ENCODE assay signal across 11 mouse cellular contexts in genomic region chr8:120462119-120462551, GRCm38 (mm10).
A peak's percentile ranks its signal among the peaks of the same experiment; 100 is the strongest.
DNase-seq lines count a peak whose midpoint lies in the region; ATAC-seq and TF ChIP-seq lines count a peak whose summit lies in the region.
"Had no signal": no experiment of that assay in that cellular context is flagged by ENCODE, and none has a peak within 500 bp of the region (broad histone marks: within the 10 kb centered on the region; RNA-seq: fewer than 3 reads in every experiment).

No protein-coding gene starts in this region.

- H3K4me3 ChIP-seq in kidney, embryonic 14.5 days (ENCODE audit: low read length), result no peak overlapping the region
- H3K4me3 ChIP-seq in kidney, adult 2 months (ENCODE audit: insufficient read depth, low read depth, low read length), result no peak overlapping the region
- H3K4me3 ChIP-seq in forebrain, embryonic 12.5 days (replicated peaks), result no peak overlapping the region
- H3K4me3 ChIP-seq in midbrain, embryonic 15.5 days, result no peak overlapping the region
- H3K4me3 ChIP-seq: limb, embryonic 10.5 days had no signal

- H3K9me3 ChIP-seq in kidney, embryonic 14.5 days (ENCODE audit: control insufficient read depth, low read length), result no peaks in the 10 kb centered on the region
- no peaks in the 10 kb centered on the region for H3K9me3 ChIP-seq in forebrain, embryonic 12.5 days
- no peaks in the 10 kb centered on the region for H3K9me3 ChIP-seq in midbrain, embryonic 15.5 days
- H3K9me3 ChIP-seq: limb, embryonic 10.5 days had no signal

- H3K36me3 ChIP-seq in kidney, embryonic 14.5 days (ENCODE audit: control insufficient read depth, insufficient read depth, low read length), result no peaks in the 10 kb centered on the region
- H3K36me3 ChIP-seq in kidney, adult 2 months (ENCODE audit: control insufficient read depth, insufficient read depth, low read length), result no peaks in the 10 kb centered on the region
- H3K36me3 ChIP-seq in forebrain, embryonic 12.5 days (replicated peaks), result no peaks in the 10 kb centered on the region
- H3K36me3 ChIP-seq in midbrain, embryonic 15.5 days (replicated peaks), result no peaks in the 10 kb centered on the region
- H3K36me3 ChIP-seq: limb, embryonic 10.5 days had no signal

- no peak overlapping the region for H3K4me2 ChIP-seq in kidney, embryonic 14.5 days (replicated peaks; ENCODE audit: low read depth, low read length)
- H3K4me2 ChIP-seq in forebrain, embryonic 12.5 days, result no peak overlapping the region
- H3K4me2 ChIP-seq in midbrain, embryonic 15.5 days, result 0 out of 2 replicates have a peak overlapping the region, but pooled peaks have one; percentile 10

- 0 out of 2 replicates have a peak, but pooled peaks cover 3% of the 10 kb centered on the region for H3K27me3 ChIP-seq in kidney, embryonic 14.5 days (ENCODE audit: control insufficient read depth, insufficient read depth, low read length)
- no peaks in the 10 kb centered on the region for H3K27me3 ChIP-seq in kidney, adult 2 months (replicated peaks; ENCODE audit: control insufficient read depth, insufficient read depth, low read length)
- peaks cover 23% of the 10 kb centered on the region; the same call in 1 of the 2 replicates for H3K27me3 ChIP-seq in forebrain, embryonic 12.5 days
- no peaks in the 10 kb centered on the region for H3K27me3 ChIP-seq in midbrain, embryonic 15.5 days (replicated peaks)

- H3K9ac ChIP-seq in kidney, embryonic 14.5 days (ENCODE audit: low read depth, low read length), result no peak overlapping the region
- H3K9ac ChIP-seq in forebrain, embryonic 12.5 days, result peak overlapping the region; percentile 38
- H3K9ac ChIP-seq in midbrain, embryonic 15.5 days, result no peak overlapping the region; the same call in 1 of the 2 replicates

- TF ChIP-seq POLR2A in kidney, adult 2 months (IDR thresholded peaks at IDR 0.05; ENCODE audit: low read depth, low read length), result no peak

- intact Hi-C loops in left cerebral cortex, postnatal 14 days (cut with DNase I), result no loop called here

- TF ChIP-seq CTCF in kidney, adult 2 months (conservative IDR thresholded peaks at IDR 0.05; ENCODE audit: insufficient read depth, insufficient read length, low read depth, low read length), result no peak

- ATAC-seq in kidney, embryonic 14.5 days (ENCODE audit: low FRiP score, low TSS enrichment), result peak; percentile 41
- ATAC-seq in forebrain, embryonic 12.5 days (ENCODE audit: low FRiP score), result no peak
- no peak for ATAC-seq in midbrain, embryonic 15.5 days (replicated peaks)

- peaks cover 33% of the 10 kb centered on the region for H3K4me1 ChIP-seq in kidney, embryonic 14.5 days (ENCODE audit: control insufficient read depth, insufficient read depth, low read length)
- H3K4me1 ChIP-seq in kidney, adult 2 months (ENCODE audit: control insufficient read depth, insufficient read depth, low read length), result no peaks in the 10 kb centered on the region
- H3K4me1 ChIP-seq in forebrain, embryonic 12.5 days, result peaks cover 71% of the 10 kb centered on the region
- H3K4me1 ChIP-seq in midbrain, embryonic 15.5 days, result peaks cover 60% of the 10 kb centered on the region

- 0 out of 2 replicates have a peak overlapping the region, but pooled peaks have one; percentile 17 for H3K27ac ChIP-seq in kidney, embryonic 14.5 days (ENCODE audit: low read depth, low read length)
- no peak overlapping the region for H3K27ac ChIP-seq in kidney, adult 2 months (ENCODE audit: insufficient read depth, low read depth, low read length)
- H3K27ac ChIP-seq in forebrain, embryonic 12.5 days, result peak overlapping the region; percentile 57; the same call in 1 of the 2 replicates
- H3K27ac ChIP-seq in midbrain, embryonic 15.5 days, result peak overlapping the region; percentile 73
- H3K27ac ChIP-seq: limb, embryonic 10.5 days had no signal

- WGBS in kidney, embryonic 14.5 days, result 36% methylated on average over 15 of the region's 15 CpGs
- WGBS in kidney, adult 2 months, result 61% methylated on average over 15 of the region's 15 CpGs
- 37% methylated on average over 15 of the region's 15 CpGs for WGBS in forebrain, embryonic 12.5 days
- WGBS in midbrain, embryonic 15.5 days, result 16% methylated on average over 15 of the region's 15 CpGs

- DNase-seq in kidney, adult 2 months, result no peak
- DNase-seq in kidney, postnatal 4 days, result peak; percentile 69 to 79
- DNase-seq in left cerebral cortex, postnatal 14 days (ENCODE audit: low spot score in 2 of 2), result no peak
- DNase-seq in Muller cell, postnatal 12 days (ENCODE audit: inconsistent ontology term), result no peak
- DNase-seq in layer of hippocampus, adult 18-20 months (ENCODE audit: low spot score in 2 of 2), result no peak
- DNase-seq: cerebellum, adult 8-10 months; right cerebral cortex, postnatal 25 days had no signal

Comparison
In these comparisons a context has a peak if more than half of its experiments do, and no peak if none do; other contexts are left out.
1. DNase-seq: peak in kidney, postnatal 4 days (2 of 2); none in kidney, adult 2 months (single experiment), left cerebral cortex, postnatal 14 days (0 of 2), Muller cell, postnatal 12 days (single experiment) and layer of hippocampus, adult 18-20 months (0 of 2).